8 mouse cellular contexts compared by ENCODE assay signal in the genomic region with DNA sequence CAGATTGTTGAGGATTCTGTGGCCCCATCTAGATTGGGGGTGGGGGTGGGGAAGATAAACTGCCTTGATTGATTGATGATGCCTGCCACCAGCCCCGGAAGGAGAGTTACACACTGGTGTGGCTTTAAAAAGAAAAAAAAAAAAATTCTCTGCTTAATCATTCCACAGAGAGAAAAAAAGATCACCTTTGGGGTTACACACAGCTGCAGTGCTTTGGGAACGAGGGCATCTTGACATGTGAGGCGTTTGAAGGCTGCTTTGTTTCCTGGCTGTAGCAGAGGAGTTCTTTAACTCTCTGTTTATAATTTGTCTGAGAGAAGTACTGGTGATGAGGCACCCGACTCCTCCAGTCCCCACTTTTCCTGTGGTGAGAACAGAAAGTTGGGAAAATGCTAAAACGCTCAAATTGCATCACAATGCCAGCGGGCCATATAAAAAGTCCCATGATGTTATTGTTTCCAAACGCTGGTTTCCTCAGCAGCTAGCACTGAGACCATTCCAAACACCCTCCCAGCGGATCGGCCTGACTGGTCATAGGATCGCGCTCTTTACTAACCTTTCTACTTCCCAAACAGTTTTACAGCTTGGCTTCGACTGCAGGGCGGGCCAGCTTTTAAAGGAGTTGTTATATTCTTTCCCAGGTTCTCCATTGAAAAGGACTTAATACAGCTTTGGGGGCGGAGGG.
DNase-seq lines count a peak whose midpoint lies in the region; ATAC-seq and TF ChIP-seq lines count a peak whose summit lies in the region.

No protein-coding gene starts in this region.

- peak; percentile 54 for DNase-seq in gastrocnemius, adult 18-20 months (ENCODE audit: low spot score)
- no peak for DNase-seq in gastrocnemius, postnatal 4 days (ENCODE audit: low spot score in 2 of 2)
- DNase-seq in gastrocnemius, postnatal 14 days: peak; percentile 32
- DNase-seq in limb, embryonic 14.5 days (ENCODE audit: low spot score): peak; percentile 42
- DNase-seq in frontal cortex, postnatal 25 days (ENCODE audit: low spot score in 2 of 2): no peak
- DNase-seq in frontal cortex, postnatal 36 days (ENCODE audit: low spot score in 2 of 2): no peak
- no peak for DNase-seq in forebrain, embryonic 14.5 days (ENCODE audit: low spot score)

- no peaks in the 10 kb centered on the region for H3K9me3 ChIP-seq in E14TG2a.4 (ENCODE audit: low read length)
- no peaks in the 10 kb centered on the region for H3K9me3 ChIP-seq in limb, embryonic 14.5 days (ENCODE audit: control insufficient read depth, low read length)
- H3K9me3 ChIP-seq in forebrain, embryonic 14.5 days (replicated peaks; ENCODE audit: control insufficient read depth, low read length): no peaks in the 10 kb centered on the region

- TF ChIP-seq CTCF in E14TG2a.4 (conservative IDR thresholded peaks at IDR 0.05; ENCODE audit: low read length): no peak

- no peaks in the 10 kb centered on the region for H3K36me3 ChIP-seq in E14TG2a.4 (ENCODE audit: insufficient read depth, low read length)
- no peaks in the 10 kb centered on the region for H3K36me3 ChIP-seq in limb, embryonic 14.5 days (ENCODE audit: control insufficient read depth, insufficient read depth, low read length)
- no peaks in the 10 kb centered on the region for H3K36me3 ChIP-seq in forebrain, embryonic 14.5 days (ENCODE audit: control insufficient read depth, insufficient read depth, low read length)

- WGBS in limb, embryonic 14.5 days: 12% methylated on average over 14 of the region's 14 CpGs
- 47% methylated on average over 14 of the region's 14 CpGs for WGBS in forebrain, embryonic 14.5 days

- no peaks in the 10 kb centered on the region for H3K27me3 ChIP-seq in E14TG2a.4 (ENCODE audit: insufficient read depth, low read length)
- no peaks in the 10 kb centered on the region for H3K27me3 ChIP-seq in limb, embryonic 14.5 days (ENCODE audit: control insufficient read depth, insufficient read depth, low read length)
- H3K27me3 ChIP-seq in forebrain, embryonic 14.5 days (replicated peaks; ENCODE audit: control insufficient read depth, insufficient read depth, low read length): no peaks in the 10 kb centered on the region

- H3K4me2 ChIP-seq in limb, embryonic 14.5 days (replicated peaks; ENCODE audit: low read depth, low read length, severe bottlenecking): peak overlapping the region; percentile 39
- no peak overlapping the region for H3K4me2 ChIP-seq in forebrain, embryonic 14.5 days (ENCODE audit: low read length)

- 0 out of 2 replicates have a peak overlapping the region, but pooled peaks have one; percentile 0 for H3K9ac ChIP-seq in limb, embryonic 14.5 days (ENCODE audit: low read depth, low read length, severe bottlenecking)
- H3K9ac ChIP-seq in forebrain, embryonic 14.5 days (ENCODE audit: low read length): no peak overlapping the region

- intact Hi-C loops in gastrocnemius, postnatal 14 days (cut with DNase I; ENCODE audit: low total_unique reads): no loop called here

- peaks cover 33% of the 10 kb centered on the region for H3K4me1 ChIP-seq in E14TG2a.4 (replicated peaks; ENCODE audit: low read depth, low read length)
- peaks cover 13% of the 10 kb centered on the region for H3K4me1 ChIP-seq in limb, embryonic 14.5 days (ENCODE audit: control insufficient read depth, insufficient read depth, low read length)
- no peaks in the 10 kb centered on the region for H3K4me1 ChIP-seq in forebrain, embryonic 14.5 days (ENCODE audit: control insufficient read depth, insufficient read depth, low read length)

- peak; percentile 81 for ATAC-seq in limb, embryonic 14.5 days (ENCODE audit: low FRiP score, low read depth)
- no peak for ATAC-seq in forebrain, embryonic 14.5 days

- H3K27ac ChIP-seq in limb, embryonic 14.5 days (replicated peaks; ENCODE audit: low read depth, low read length): peak overlapping the region; percentile 56
- no peak overlapping the region for H3K27ac ChIP-seq in forebrain, embryonic 14.5 days (ENCODE audit: low read depth, low read length)

- 0 out of 2 replicates have a peak overlapping the region, but pooled peaks have one; percentile 13 for H3K4me3 ChIP-seq in E14TG2a.4 (replicated peaks; ENCODE audit: low read length)
- H3K4me3 ChIP-seq in limb, embryonic 14.5 days (replicated peaks; ENCODE audit: low read length): 0 out of 2 replicates have a peak overlapping the region, but pooled peaks have one; percentile 4
- H3K4me3 ChIP-seq in forebrain, embryonic 14.5 days (ENCODE audit: low read depth, low read length): no peak overlapping the region

- TF ChIP-seq POLR2A in limb, embryonic 14.5 days (IDR thresholded peaks at IDR 0.05; ENCODE audit: borderline replicate concordance, extremely low read depth, insufficient read depth, insufficient read length): no peak

Comparison
In these comparisons a context has a peak if more than half of its experiments do, and no peak if none do; other contexts are left out.
1. DNase-seq: peak in gastrocnemius, adult 18-20 months (single experiment), gastrocnemius, postnatal 14 days (single experiment) and limb, embryonic 14.5 days (single experiment); none in gastrocnemius, postnatal 4 days (0 of 2), frontal cortex, postnatal 25 days (0 of 2), frontal cortex, postnatal 36 days (0 of 2) and forebrain, embryonic 14.5 days (single experiment).